Mouse (Mus musculus) limb, embryonic 11.5 days (tissue): ENCODE measurements around the gene Hes3. TPM values are rescaled to one million over a fixed set of nuclear protein-coding genes. Genes with fewer than 3 reads are reported as not detected.

ENCODE experiments used
- ATAC-seq: fragments of 200-750 bp; cut with Nextera tagmentation; 2 replicates; pipeline ENCODE4 v1.8.0; 2017; ENCODE audit warnings: low read depth; ENCODE audit not compliant: insufficient number of reproducible peaks, low FRiP score, low TSS enrichment
- DNase-seq: peaks from one replicate; pipeline ENCODE4 v3.0.0-alpha.2; 2015; ENCODE audit warnings: low spot score
- H3K27ac ChIP-seq: fragments of 300-500 bp; sonication (generic); replicated peaks from 2 replicates; pipeline ENCODE4 v1.5.1; 2014; ENCODE audit warnings: low read depth, mild to moderate bottlenecking, low read length
- H3K27me3 ChIP-seq: fragments of 300-500 bp; sonication (generic); 2 replicates; pipeline ENCODE4 v1.6.1; 2014; ENCODE audit warnings: mild to moderate bottlenecking, low read length, mixed read lengths; ENCODE audit not compliant: control insufficient read depth, insufficient read depth
- H3K36me3 ChIP-seq: fragments of 300-500 bp; sonication (generic); 2 replicates; pipeline ENCODE4 v1.6.1; 2014; ENCODE audit warnings: mild to moderate bottlenecking, low read length, moderate library complexity, mixed read lengths; ENCODE audit not compliant: control insufficient read depth, insufficient read depth
- H3K4me1 ChIP-seq: fragments of 300-500 bp; sonication (generic); 2 replicates; pipeline ENCODE4 v1.6.1; 2014; ENCODE audit warnings: low read length, mixed read lengths; ENCODE audit not compliant: control insufficient read depth, insufficient read depth
- H3K4me2 ChIP-seq: fragments of 300-500 bp; sonication (generic); 2 replicates; pipeline ENCODE4 v1.6.1; 2014; ENCODE audit warnings: low read depth, mild to moderate bottlenecking, moderate library complexity; ENCODE audit not compliant: severe bottlenecking
- H3K4me3 ChIP-seq: fragments of 300-500 bp; sonication (generic); 2 replicates; pipeline ENCODE4 v1.5.1; 2014; ENCODE audit warnings: low read depth, low read length
- H3K9ac ChIP-seq: fragments of 300-500 bp; sonication (generic); 2 replicates; pipeline ENCODE4 v1.6.1; 2014; ENCODE audit warnings: mild to moderate bottlenecking, low read length
- H3K9me3 ChIP-seq: fragments of 300-500 bp; sonication (generic); 2 replicates; pipeline ENCODE4 v1.6.1; 2016; ENCODE audit warnings: low read length; ENCODE audit not compliant: control insufficient read depth
- WGBS: fragments of 180-500 bp; shearing (Covaris S2); extraction: QIAGEN DNeasy Blood & Tissue Kit; methylation state at CpG from one replicate; pipeline ENCODE4 v1.1.7; 2014; 5-methylcytosine and 5-hydroxymethylcytosine counted together
- polyA plus RNA-seq: library from polyadenylated mRNA; unstranded; fragments of >200 nt; fragmentation: Nextera tagmentation; extraction: Ambion mirVana; gene quantifications from 2 replicates; pipeline ENCODE4 v1.2.1, GENCODE M21; 2014

Gene Hes3
- polyA plus RNA-seq, 1 experiment from 2014 or later, result not detected

- WGBS, result 93% methylated on average over 8 of the region's 8 CpGs
- no peak overlapping the region for H3K4me3 ChIP-seq
- no peaks in the 10 kb centered on the region for H3K9me3 ChIP-seq
- H3K4me2 ChIP-seq, result no peak overlapping the region
- no peak overlapping the region for H3K9ac ChIP-seq
- H3K4me1 ChIP-seq, result peaks cover 8% of the 10 kb centered on the region; the same call in 1 of the 2 replicates
- DNase-seq, result no peak
- no peak overlapping the region for H3K27ac ChIP-seq
- no peaks in the 10 kb centered on the region for H3K27me3 ChIP-seq
- ATAC-seq, result no peak
- peaks cover 5% of the 10 kb centered on the region; the same call in 1 of the 2 replicates for H3K36me3 ChIP-seq
Observed at GRCm38 (mm10) chr4:152300375-152300774, 8.9 kb upstream of the Hes3 start.

- ATAC-seq, result no peak
- no peak overlapping the region for H3K4me3 ChIP-seq
- WGBS, result 85% methylated on average over 14 of the region's 14 CpGs
Observed at GRCm38 (mm10) chr4:152298836-152299235, 7.4 kb upstream of the Hes3 start.

DNA sequence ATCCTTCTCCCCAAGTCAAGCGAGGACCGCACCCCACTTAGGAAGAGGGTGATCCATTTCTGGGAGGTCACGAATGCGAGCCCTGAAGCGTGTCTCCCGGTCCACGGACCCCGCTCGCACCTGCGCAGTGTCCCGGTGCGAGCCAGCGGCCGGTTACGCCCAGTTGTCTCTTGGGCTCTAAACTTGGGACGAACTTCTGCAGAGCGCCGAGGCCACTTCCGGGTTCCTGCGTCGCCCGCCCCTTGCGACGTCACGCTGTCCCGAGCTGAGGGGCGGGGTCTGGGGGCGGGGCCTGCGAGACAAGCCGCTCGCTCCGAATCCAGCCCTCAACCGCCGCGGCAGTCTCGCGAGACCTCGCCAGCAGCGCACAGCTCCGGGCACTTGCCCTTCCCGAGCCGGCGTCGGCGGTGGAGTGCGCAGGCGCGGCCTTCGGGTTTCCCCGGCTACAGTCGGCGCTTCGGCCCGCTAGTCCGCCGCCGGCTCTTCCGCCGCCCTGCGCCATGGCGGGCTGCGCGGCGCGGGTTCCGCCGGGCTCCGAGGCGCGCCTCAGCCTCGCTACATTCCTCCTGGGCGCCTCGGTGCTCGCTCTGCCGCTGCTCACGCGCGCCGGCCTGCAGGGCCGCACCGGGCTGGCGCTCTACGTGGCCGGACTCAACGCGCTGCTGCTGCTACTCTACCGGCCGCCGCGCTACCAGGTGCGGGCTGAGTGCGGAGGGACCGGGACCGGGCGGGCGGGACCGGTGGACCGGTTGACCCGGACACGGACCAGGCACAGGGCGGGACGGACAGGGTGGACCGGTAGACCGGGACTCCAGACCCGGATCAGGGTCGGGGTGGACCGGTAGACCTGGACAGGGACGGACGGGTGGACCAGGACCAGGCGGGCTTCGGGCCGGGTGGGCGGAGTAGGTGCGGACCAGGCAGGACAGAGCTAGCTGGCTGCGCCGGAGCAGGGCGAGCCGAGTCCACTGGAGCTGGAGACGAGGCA lies 5.7 kb upstream of the Hes3 start, which contains the start of gene Icmt:
Icmt (plus strand) TSS at position 354 of the 988 bp plus-strand sequence.
- peaks cover 8% of the 10 kb centered on the region; the same call in 1 of the 2 replicates for H3K4me1 ChIP-seq
- peak within 1 kb of the TSS; percentile 93 for H3K4me2 ChIP-seq
- no peaks in the 10 kb centered on the region for H3K9me3 ChIP-seq
- H3K27ac ChIP-seq, result peak within 1 kb of the TSS; percentile 36; the same call in 1 of the 2 replicates
- under 1% methylated on average over 119 of the region's 119 CpGs for WGBS
- peaks cover 10% of the 10 kb centered on the region for H3K27me3 ChIP-seq
- H3K9ac ChIP-seq, result peak within 1 kb of the TSS; percentile 95
- peak within 1 kb of the TSS; percentile 98 for H3K4me3 ChIP-seq
- ATAC-seq (peak; percentile 93), DNase-seq (peak; percentile 100)
- peaks cover 5% of the 10 kb centered on the region; the same call in 1 of the 2 replicates for H3K36me3 ChIP-seq

More at GRCm38 (mm10) chr4:152298836-152299235, 7.4 kb upstream of the Hes3 start:
- no peaks in the 10 kb centered on the region for H3K27me3 ChIP-seq
- no peak overlapping the region for H3K9ac ChIP-seq
- H3K4me2 ChIP-seq, result no peak overlapping the region
- H3K27ac ChIP-seq, result no peak overlapping the region
- peaks cover 8% of the 10 kb centered on the region; the same call in 1 of the 2 replicates for H3K4me1 ChIP-seq
- peaks cover 5% of the 10 kb centered on the region; the same call in 1 of the 2 replicates for H3K36me3 ChIP-seq
- H3K9me3 ChIP-seq, result no peaks in the 10 kb centered on the region
- DNase-seq, result no peak

GRCm38 (mm10) chr4:152296371-152296770 lies 4.9 kb upstream of the Hes3 start:
- ATAC-seq (no peak), DNase-seq (no peak)
- no peak overlapping the region for H3K9ac ChIP-seq
- peaks cover 17% of the 10 kb centered on the region for H3K27me3 ChIP-seq
- no peaks in the 10 kb centered on the region for H3K9me3 ChIP-seq
- WGBS, result 18% methylated on average over 8 of the region's 8 CpGs
- H3K4me3 ChIP-seq, result peak overlapping the region; percentile 98
- H3K4me2 ChIP-seq, result peak overlapping the region; percentile 93
- H3K4me1 ChIP-seq, result peaks cover 8% of the 10 kb centered on the region; the same call in 1 of the 2 replicates
- H3K36me3 ChIP-seq, result peaks cover 5% of the 10 kb centered on the region; the same call in 1 of the 2 replicates
- H3K27ac ChIP-seq, result no peak overlapping the region

DNA sequence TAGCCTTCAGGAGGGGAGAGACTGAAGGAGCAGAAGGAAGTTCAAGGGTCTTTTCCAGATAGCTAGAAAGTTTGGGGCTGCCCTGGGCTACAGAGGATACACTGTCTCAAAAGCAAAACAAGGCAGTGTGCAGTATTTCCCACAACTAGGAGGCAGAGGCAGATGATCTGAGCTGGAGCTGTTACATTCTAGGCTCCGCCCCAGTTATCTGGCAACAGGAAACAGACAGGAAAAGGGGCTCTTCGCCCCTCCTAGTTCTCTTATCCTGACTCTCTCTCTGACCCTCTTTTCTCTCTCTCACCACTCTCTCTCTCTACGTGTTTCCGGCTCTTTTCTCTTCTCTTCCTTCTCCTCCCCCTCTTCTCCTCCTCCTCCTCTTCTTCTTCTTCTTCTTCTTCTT lies 4.5 kb upstream of the Hes3 start:
- H3K9me3 ChIP-seq, result no peaks in the 10 kb centered on the region
- no peak overlapping the region for H3K4me3 ChIP-seq
- H3K4me2 ChIP-seq, result no peak overlapping the region
- peaks cover 22% of the 10 kb centered on the region for H3K27me3 ChIP-seq
- no peak overlapping the region for H3K27ac ChIP-seq
- no peak for ATAC-seq
- DNase-seq, result no peak
- H3K9ac ChIP-seq, result no peak overlapping the region
- H3K4me1 ChIP-seq, result peaks cover 8% of the 10 kb centered on the region; the same call in 1 of the 2 replicates
- 41% methylated on average over 4 of the region's 4 CpGs for WGBS
- H3K36me3 ChIP-seq, result peaks cover 3% of the 10 kb centered on the region; the same call in 1 of the 2 replicates

GRCm38 (mm10) chr4:152294188-152294929 lies 2.9 kb upstream of the Hes3 start:
- peaks cover 36% of the 10 kb centered on the region for H3K27me3 ChIP-seq

GRCm38 (mm10) chr4:152292102-152292765 lies 772 bp upstream of the Hes3 start:
- ATAC-seq (no peak), DNase-seq (no peak)
- Histone ChIP-seq H3K27ac (no peak overlapping the region), H3K4me3 (no peak overlapping the region), H3K9me3 (no peaks in the 10 kb centered on the region), H3K9ac (no peak overlapping the region), H3K4me1 (peaks cover 9% of the 10 kb centered on the region), H3K27me3 (peaks cover 50% of the 10 kb centered on the region), H3K36me3 (no peaks in the 10 kb centered on the region), H3K4me2 (no peak overlapping the region)
- WGBS, result 22% methylated on average over 12 of the region's 12 CpGs

More at GRCm38 (mm10) chr4:152294188-152294929, 2.9 kb upstream of the Hes3 start:
- Histone ChIP-seq H3K4me1 (peaks cover 17% of the 10 kb centered on the region), H3K9me3 (no peaks in the 10 kb centered on the region), H3K27ac (no peak overlapping the region), H3K9ac (no peak overlapping the region), H3K36me3 (no peaks in the 10 kb centered on the region), H3K4me3 (no peak overlapping the region), H3K4me2 (no peak overlapping the region)
- WGBS, result 41% methylated on average over 10 of the region's 10 CpGs
- ATAC-seq, result no peak
- no peak for DNase-seq
